11 mouse cellular contexts compared by ENCODE assay signal in genomic region chr11:79878091-79878490, GRCm38 (mm10).
DNase-seq lines count a peak whose midpoint lies in the region; ATAC-seq and TF ChIP-seq lines count a peak whose summit lies in the region.
"Had no signal": no experiment of that assay in that cellular context is flagged by ENCODE, and none has a peak within 500 bp of the region (broad histone marks: within the 10 kb centered on the region; RNA-seq: fewer than 3 reads in every experiment).

No protein-coding gene starts in this region.

- H3K4me2 ChIP-seq in midbrain, embryonic 15.5 days = no peak overlapping the region
- H3K4me2 ChIP-seq: heart, embryonic 15.5 days; liver, embryonic 13.5 days had no signal

- ATAC-seq in midbrain, embryonic 15.5 days (replicated peaks) = no peak

- no peaks in the 10 kb centered on the region for H3K9me3 ChIP-seq in midbrain, embryonic 15.5 days
- H3K9me3 ChIP-seq: heart, embryonic 15.5 days; liver, embryonic 13.5 days had no signal

- H3K27me3 ChIP-seq in kidney, adult 2 months (replicated peaks; ENCODE audit: control insufficient read depth, insufficient read depth, low read length) = no peaks in the 10 kb centered on the region
- no peaks in the 10 kb centered on the region for H3K27me3 ChIP-seq in small intestine, adult 2 months (ENCODE audit: control insufficient read depth, insufficient read depth, low read length)
- H3K27me3 ChIP-seq in midbrain, embryonic 15.5 days (replicated peaks) = no peaks in the 10 kb centered on the region
- H3K27me3 ChIP-seq: heart, embryonic 15.5 days; liver, embryonic 13.5 days had no signal

- 0 out of 2 replicates have a peak, but pooled peaks cover 4% of the 10 kb centered on the region for H3K4me1 ChIP-seq in kidney, adult 2 months (ENCODE audit: control insufficient read depth, insufficient read depth, low read length)
- H3K4me1 ChIP-seq in small intestine, adult 2 months (ENCODE audit: control insufficient read depth, insufficient read depth, insufficient read length, low read length) = no peaks in the 10 kb centered on the region; the same call in 1 of the 2 replicates
- H3K4me1 ChIP-seq in midbrain, embryonic 15.5 days = no peaks in the 10 kb centered on the region

- TF ChIP-seq POLR2A in kidney, adult 2 months (IDR thresholded peaks at IDR 0.05; ENCODE audit: low read depth, low read length) = no peak
- TF ChIP-seq POLR2A in small intestine, adult 2 months (IDR thresholded peaks at IDR 0.05; ENCODE audit: low read depth, low read length) = no peak

- H3K36me3 ChIP-seq in kidney, adult 2 months (ENCODE audit: control insufficient read depth, insufficient read depth, low read length) = no peaks in the 10 kb centered on the region
- H3K36me3 ChIP-seq in small intestine, adult 2 months (ENCODE audit: control insufficient read depth, insufficient read depth, low read length) = no peaks in the 10 kb centered on the region
- H3K36me3 ChIP-seq in midbrain, embryonic 15.5 days (replicated peaks) = no peaks in the 10 kb centered on the region
- H3K36me3 ChIP-seq: heart, embryonic 15.5 days; liver, embryonic 13.5 days had no signal

- peak; percentile 54 for DNase-seq in kidney, adult 2 months
- no peak for DNase-seq in kidney, adult 18-20 months
- DNase-seq in gonadal fat pad, adult 2 months (ENCODE audit: low read depth) = peak; percentile 88
- DNase-seq in kidney, postnatal 4 days = peak; percentile 37 to 53
- no peak for DNase-seq in frontal cortex, postnatal 10 days (ENCODE audit: low spot score in 2 of 2)
- DNase-seq in cerebellum, adult 18-20 months = no peak
- DNase-seq: liver, embryonic 13.5 days; thymus, postnatal 25 days had no signal

- H3K9ac ChIP-seq in midbrain, embryonic 15.5 days = no peak overlapping the region
- H3K9ac ChIP-seq: heart, embryonic 15.5 days; liver, embryonic 13.5 days had no signal

- 0 out of 2 replicates have a peak overlapping the region, but pooled peaks have one; percentile 27 for H3K27ac ChIP-seq in kidney, adult 2 months (ENCODE audit: insufficient read depth, low read depth, low read length)
- peak overlapping the region; percentile 89 for H3K27ac ChIP-seq in small intestine, adult 2 months (ENCODE audit: insufficient read depth, low read depth, low read length)
- no peak overlapping the region for H3K27ac ChIP-seq in midbrain, embryonic 15.5 days
- H3K27ac ChIP-seq: heart, embryonic 15.5 days; liver, embryonic 13.5 days had no signal

- WGBS in kidney, adult 2 months = 67% methylated on average over 7 of the region's 7 CpGs
- 60% methylated on average over 7 of the region's 7 CpGs for WGBS in small intestine, adult 2 months
- WGBS in midbrain, embryonic 15.5 days = 73% methylated on average over 7 of the region's 7 CpGs

- H3K4me3 ChIP-seq in kidney, adult 2 months (ENCODE audit: insufficient read depth, low read depth, low read length) = no peak overlapping the region
- H3K4me3 ChIP-seq in small intestine, adult 2 months (ENCODE audit: low read depth, low read length) = no peak overlapping the region
- no peak overlapping the region for H3K4me3 ChIP-seq in midbrain, embryonic 15.5 days
- H3K4me3 ChIP-seq: heart, embryonic 15.5 days; liver, embryonic 13.5 days had no signal

- TF ChIP-seq CTCF in kidney, adult 2 months (conservative IDR thresholded peaks at IDR 0.05; ENCODE audit: insufficient read depth, insufficient read length, low read depth, low read length) = no peak
- no peak for TF ChIP-seq CTCF in small intestine, adult 2 months (IDR thresholded peaks at IDR 0.05; ENCODE audit: extremely low read depth, insufficient read length, insufficient replicate concordance, low read depth, low read length)

Comparison
In these comparisons a context has a peak if more than half of its experiments do, and no peak if none do; other contexts are left out.
1. DNase-seq: peak in kidney, adult 2 months (single experiment), gonadal fat pad, adult 2 months (single experiment) and kidney, postnatal 4 days (2 of 2); none in kidney, adult 18-20 months (single experiment), frontal cortex, postnatal 10 days (0 of 2) and cerebellum, adult 18-20 months (0 of 2).